Mouse (Mus musculus): ENCODE measurements at regions not wholly inside any gene's neighbourhood (a gene's known extent, or its start where the extent isn't known, plus 50 kb on each side); places are given as distances from the start of the nearest gene placed in this dataset.

GRCm38 (mm10) chr10:44589842-44590241 is 61.5 kb upstream of the Prdm1 start:
- DNase-seq (ENCODE audit: low read depth, low spot score) = no peak

- DNase-seq (ENCODE audit: low read depth, low spot score) = no peak
Measured at GRCm38 (mm10) chr10:44589352-44589751, 61.1 kb upstream of the Prdm1 start.

GRCm38 (mm10) chr10:44582736-44583135 is 54.4 kb upstream of the Prdm1 start:
- no peak for DNase-seq (ENCODE audit: low read depth, low spot score)
